Mouse (Mus musculus) myocyte (in vitro differentiated cells): ENCODE measurements at regions not wholly inside any gene's neighbourhood (a gene's known extent, or its start where the extent isn't known, plus 50 kb on each side); places are given as distances from the start of the nearest gene placed in this dataset.

ENCODE experiments used
- CEBPB ChIP-seq: IDR thresholded peaks from 2 replicates; pipeline ENCODE4 v1.6.1; 2011; ENCODE audit warnings: mild to moderate bottlenecking, moderate library complexity; ENCODE audit not compliant: poor library complexity, insufficient read depth, severe bottlenecking
- E2F4 ChIP-seq: IDR thresholded peaks from one replicate; pipeline ENCODE4 v1.6.1; 2011; ENCODE audit warnings: mild to moderate bottlenecking, control low read depth, moderate library complexity; ENCODE audit not compliant: insufficient read depth
- MAX ChIP-seq: IDR thresholded peaks from one replicate; pipeline ENCODE4 v1.6.1; 2011; ENCODE audit warnings: low read depth, mild to moderate bottlenecking, control low read depth
- MYOG ChIP-seq, 3 experiments: IDR thresholded peaks; one replicate each; pipeline ENCODE4 v1.6.1; 2011; ENCODE audit warnings: control low read depth in 2 of 3, low read depth in 2 of 3, mild to moderate bottlenecking in 2 of 3; ENCODE audit not compliant: insufficient read length in 2 of 3, control insufficient read depth in 1 of 3, insufficient read depth in 1 of 3
- POLR2A ChIP-seq: IDR thresholded peaks from one replicate; pipeline ENCODE4 v1.6.1; 2011; ENCODE audit warnings: low read depth, mild to moderate bottlenecking, control low read depth, moderate library complexity; ENCODE audit not compliant: insufficient read length
- POLR2AphosphoS2 ChIP-seq: IDR thresholded peaks from one replicate; pipeline ENCODE4 v1.6.1; 2011; ENCODE audit warnings: low read depth, control low read depth; ENCODE audit not compliant: insufficient read length
- REST ChIP-seq: IDR thresholded peaks from one replicate; pipeline ENCODE4 v1.6.1; 2011; ENCODE audit warnings: mild to moderate bottlenecking, control low read depth, moderate library complexity; ENCODE audit not compliant: insufficient read depth, insufficient read length
- SRF ChIP-seq: IDR thresholded peaks from one replicate; pipeline ENCODE4 v1.6.1; 2011; ENCODE audit warnings: low read depth; ENCODE audit not compliant: control insufficient read depth, insufficient read length
- TCF12 ChIP-seq: IDR thresholded peaks from one replicate; pipeline ENCODE4 v1.6.1; 2011; ENCODE audit warnings: mild to moderate bottlenecking, control low read depth; ENCODE audit not compliant: poor library complexity, insufficient read depth, severe bottlenecking
- TCF3 ChIP-seq: IDR thresholded peaks from one replicate; pipeline ENCODE4 v1.6.1; 2011; ENCODE audit warnings: low read depth, control low read depth; ENCODE audit not compliant: insufficient read length
- USF1 ChIP-seq: IDR thresholded peaks from one replicate; pipeline ENCODE4 v1.6.1; 2011; ENCODE audit warnings: low read depth, mild to moderate bottlenecking, control low read depth, moderate library complexity

GRCm38 (mm10) chr1:167915578-167916275, 226.7 kb downstream of the Lmx1a start:
- TF ChIP-seq POLR2A (no peak), POLR2AphosphoS2 (no peak), MAX (no peak), CEBPB (no peak), MYOG (IDR thresholded peaks at IDR 0.05; ENCODE audit: control insufficient read depth in 1 of 3, insufficient read depth in 1 of 3, insufficient read length in 2 of 3, low read depth in 2 of 3) (no peak), TCF3 (no peak), USF1 (no peak), E2F4 (no peak), REST (no peak), TCF12 (no peak), SRF (no peak)
